Mouse (Mus musculus): ENCODE data around the gene Cytip. TPM values are rescaled to one million over a fixed set of nuclear protein-coding genes. Genes with fewer than 3 reads are reported as not detected.
A peak's percentile ranks its signal among the peaks of the same experiment; 100 is the strongest.

Gene Cytip
- polyA plus RNA-seq, 1 experiment from 2014 or later: 3.2 TPM

GRCm38 (mm10) chr2:58149983-58150405 is 45.3 kb downstream of the Cytip start:
- ATAC-seq (ENCODE audit: low read depth): no peak

GRCm38 (mm10) chr2:58146572-58146971 is 48.8 kb downstream of the Cytip start:
- H3K4me2 ChIP-seq (ENCODE audit: low read depth, low read length): no peak overlapping the region
- no peaks in the 10 kb centered on the region for H3K4me1 ChIP-seq (ENCODE audit: control insufficient read depth, insufficient read depth, low read length)
- DNase-seq (ENCODE audit: low spot score): no peak
- H3K27me3 ChIP-seq (replicated peaks; ENCODE audit: control insufficient read depth, insufficient read depth, low read length): no peaks in the 10 kb centered on the region
- no peaks in the 10 kb centered on the region for H3K9me3 ChIP-seq (ENCODE audit: control insufficient read depth, low read length)
- WGBS: 76% methylated on average over 5 of the region's 5 CpGs
- no peaks in the 10 kb centered on the region for H3K36me3 ChIP-seq (ENCODE audit: control insufficient read depth, insufficient read depth, low read length)
- H3K4me3 ChIP-seq (ENCODE audit: low read depth, low read length): no peak overlapping the region
- ATAC-seq (ENCODE audit: low read depth): no peak
- H3K27ac ChIP-seq (replicated peaks; ENCODE audit: low read depth, low read length): no peak overlapping the region
- H3K9ac ChIP-seq (ENCODE audit: low read depth, low read length): no peak overlapping the region

More at GRCm38 (mm10) chr2:58149983-58150405, 45.3 kb downstream of the Cytip start:
- no peak overlapping the region for H3K4me3 ChIP-seq (ENCODE audit: low read depth, low read length)
- no peaks in the 10 kb centered on the region for H3K36me3 ChIP-seq (ENCODE audit: control insufficient read depth, insufficient read depth, low read length)
- H3K27me3 ChIP-seq (replicated peaks; ENCODE audit: control insufficient read depth, insufficient read depth, low read length): no peaks in the 10 kb centered on the region
- H3K4me2 ChIP-seq (ENCODE audit: low read depth, low read length): no peak overlapping the region
- H3K9ac ChIP-seq (ENCODE audit: low read depth, low read length): no peak overlapping the region
- no peak for DNase-seq (ENCODE audit: low spot score)
- no peaks in the 10 kb centered on the region for H3K4me1 ChIP-seq (ENCODE audit: control insufficient read depth, insufficient read depth, low read length)
- H3K27ac ChIP-seq (replicated peaks; ENCODE audit: low read depth, low read length): no peak overlapping the region
- WGBS: 73% methylated on average over 7 of the region's 7 CpGs
- H3K9me3 ChIP-seq (ENCODE audit: control insufficient read depth, low read length): no peaks in the 10 kb centered on the region

GRCm38 (mm10) chr2:58140531-58140930 is 54.8 kb downstream of the Cytip start:
- DNase-seq (ENCODE audit: low spot score) (no peak), ATAC-seq (ENCODE audit: low read depth) (no peak)
- Histone ChIP-seq H3K4me1 (ENCODE audit: control insufficient read depth, insufficient read depth, low read length) (no peaks in the 10 kb centered on the region), H3K27me3 (replicated peaks; ENCODE audit: control insufficient read depth, insufficient read depth, low read length) (no peaks in the 10 kb centered on the region), H3K4me3 (ENCODE audit: low read depth, low read length) (no peak overlapping the region), H3K27ac (replicated peaks; ENCODE audit: low read depth, low read length) (no peak overlapping the region), H3K4me2 (ENCODE audit: low read depth, low read length) (no peak overlapping the region), H3K9ac (ENCODE audit: low read depth, low read length) (no peak overlapping the region), H3K9me3 (ENCODE audit: control insufficient read depth, low read length) (no peaks in the 10 kb centered on the region), H3K36me3 (ENCODE audit: control insufficient read depth, insufficient read depth, low read length) (no peaks in the 10 kb centered on the region)
- WGBS: 76% methylated on average over 1 of the region's 1 CpGs

- H3K4me1 ChIP-seq (ENCODE audit: control insufficient read depth, insufficient read depth, low read length): no peaks in the 10 kb centered on the region
- no peak overlapping the region for H3K27ac ChIP-seq (replicated peaks; ENCODE audit: low read depth, low read length)
- H3K4me2 ChIP-seq (ENCODE audit: low read depth, low read length): no peak overlapping the region
- no peak overlapping the region for H3K4me3 ChIP-seq (ENCODE audit: low read depth, low read length)
- no peaks in the 10 kb centered on the region for H3K27me3 ChIP-seq (replicated peaks; ENCODE audit: control insufficient read depth, insufficient read depth, low read length)
- H3K9ac ChIP-seq (ENCODE audit: low read depth, low read length): no peak overlapping the region
- no peaks in the 10 kb centered on the region for H3K36me3 ChIP-seq (ENCODE audit: control insufficient read depth, insufficient read depth, low read length)
- ATAC-seq (ENCODE audit: low read depth) (no peak), DNase-seq (ENCODE audit: low spot score) (no peak)
- WGBS: 87% methylated on average over 5 of the region's 5 CpGs
- H3K9me3 ChIP-seq (ENCODE audit: control insufficient read depth, low read length): no peaks in the 10 kb centered on the region
Measured at GRCm38 (mm10) chr2:58138611-58139010, 56.7 kb downstream of the Cytip start.

- no peak overlapping the region for H3K4me2 ChIP-seq (ENCODE audit: low read depth, low read length)
- no peak overlapping the region for H3K4me3 ChIP-seq (ENCODE audit: low read depth, low read length)
- 78% methylated on average over 7 of the region's 7 CpGs for WGBS
Measured at GRCm38 (mm10) chr2:58137676-58138075, 57.7 kb downstream of the Cytip start.

GRCm38 (mm10) chr2:58136526-58136925 is 58.8 kb downstream of the Cytip start:
- Histone ChIP-seq H3K27me3 (replicated peaks; ENCODE audit: control insufficient read depth, insufficient read depth, low read length) (no peaks in the 10 kb centered on the region), H3K9ac (ENCODE audit: low read depth, low read length) (no peak overlapping the region), H3K4me1 (ENCODE audit: control insufficient read depth, insufficient read depth, low read length) (no peaks in the 10 kb centered on the region), H3K4me2 (ENCODE audit: low read depth, low read length) (no peak overlapping the region), H3K4me3 (ENCODE audit: low read depth, low read length) (no peak overlapping the region), H3K9me3 (ENCODE audit: control insufficient read depth, low read length) (no peaks in the 10 kb centered on the region), H3K27ac (replicated peaks; ENCODE audit: low read depth, low read length) (no peak overlapping the region), H3K36me3 (ENCODE audit: control insufficient read depth, insufficient read depth, low read length) (no peaks in the 10 kb centered on the region)
- ATAC-seq (ENCODE audit: low read depth): no peak
- DNase-seq (ENCODE audit: low spot score): no peak
- WGBS: 79% methylated on average over 4 of the region's 4 CpGs

More at GRCm38 (mm10) chr2:58137676-58138075, 57.7 kb downstream of the Cytip start:
- DNase-seq (ENCODE audit: low spot score) (no peak), ATAC-seq (ENCODE audit: low read depth) (no peak)
- no peaks in the 10 kb centered on the region for H3K9me3 ChIP-seq (ENCODE audit: control insufficient read depth, low read length)
- no peaks in the 10 kb centered on the region for H3K27me3 ChIP-seq (replicated peaks; ENCODE audit: control insufficient read depth, insufficient read depth, low read length)
- no peak overlapping the region for H3K9ac ChIP-seq (ENCODE audit: low read depth, low read length)
- no peaks in the 10 kb centered on the region for H3K4me1 ChIP-seq (ENCODE audit: control insufficient read depth, insufficient read depth, low read length)
- no peaks in the 10 kb centered on the region for H3K36me3 ChIP-seq (ENCODE audit: control insufficient read depth, insufficient read depth, low read length)
- no peak overlapping the region for H3K27ac ChIP-seq (replicated peaks; ENCODE audit: low read depth, low read length)

- 42% methylated on average over 2 of the region's 2 CpGs for WGBS
- no peaks in the 10 kb centered on the region for H3K36me3 ChIP-seq (ENCODE audit: control insufficient read depth, insufficient read depth, low read length)
- 0 out of 2 replicates have a peak overlapping the region, but pooled peaks have one; percentile 52 for H3K27ac ChIP-seq (replicated peaks; ENCODE audit: low read depth, low read length)
- no peaks in the 10 kb centered on the region for H3K27me3 ChIP-seq (replicated peaks; ENCODE audit: control insufficient read depth, insufficient read depth, low read length)
- H3K4me1 ChIP-seq (ENCODE audit: control insufficient read depth, insufficient read depth, low read length): no peaks in the 10 kb centered on the region
- H3K4me2 ChIP-seq (ENCODE audit: low read depth, low read length): no peak overlapping the region
- no peaks in the 10 kb centered on the region for H3K9me3 ChIP-seq (ENCODE audit: control insufficient read depth, low read length)
- H3K9ac ChIP-seq (ENCODE audit: low read depth, low read length): no peak overlapping the region
- ATAC-seq (ENCODE audit: low read depth) (peak; percentile 22; the same call in 1 of the 2 replicates), DNase-seq (ENCODE audit: low spot score) (peak; percentile 52)
- H3K4me3 ChIP-seq (ENCODE audit: low read depth, low read length): no peak overlapping the region
Measured at GRCm38 (mm10) chr2:58135061-58135463, 60.3 kb downstream of the Cytip start.

GRCm38 (mm10) chr2:58132597-58132996 is 62.7 kb downstream of the Cytip start:
- DNase-seq (ENCODE audit: low spot score) (no peak), ATAC-seq (ENCODE audit: low read depth) (no peak)
- Histone ChIP-seq H3K9me3 (ENCODE audit: control insufficient read depth, low read length) (no peaks in the 10 kb centered on the region), H3K4me3 (ENCODE audit: low read depth, low read length) (no peak overlapping the region), H3K27ac (replicated peaks; ENCODE audit: low read depth, low read length) (no peak overlapping the region), H3K9ac (ENCODE audit: low read depth, low read length) (no peak overlapping the region), H3K4me2 (ENCODE audit: low read depth, low read length) (no peak overlapping the region), H3K36me3 (ENCODE audit: control insufficient read depth, insufficient read depth, low read length) (no peaks in the 10 kb centered on the region), H3K27me3 (replicated peaks; ENCODE audit: control insufficient read depth, insufficient read depth, low read length) (no peaks in the 10 kb centered on the region), H3K4me1 (ENCODE audit: control insufficient read depth, insufficient read depth, low read length) (no peaks in the 10 kb centered on the region)
- 60% methylated on average over 2 of the region's 2 CpGs for WGBS

GRCm38 (mm10) chr2:58129903-58130302 is 65.4 kb downstream of the Cytip start:
- H3K4me1 ChIP-seq (ENCODE audit: control insufficient read depth, insufficient read depth, low read length): no peaks in the 10 kb centered on the region
- H3K27me3 ChIP-seq (replicated peaks; ENCODE audit: control insufficient read depth, insufficient read depth, low read length): no peaks in the 10 kb centered on the region
- H3K9me3 ChIP-seq (ENCODE audit: control insufficient read depth, low read length): no peaks in the 10 kb centered on the region
- no peak for ATAC-seq (ENCODE audit: low read depth)
- H3K9ac ChIP-seq (ENCODE audit: low read depth, low read length): no peak overlapping the region
- H3K36me3 ChIP-seq (ENCODE audit: control insufficient read depth, insufficient read depth, low read length): no peaks in the 10 kb centered on the region
- H3K4me3 ChIP-seq (ENCODE audit: low read depth, low read length): no peak overlapping the region
- 78% methylated on average over 5 of the region's 5 CpGs for WGBS
- no peak for DNase-seq (ENCODE audit: low spot score)
- no peak overlapping the region for H3K4me2 ChIP-seq (ENCODE audit: low read depth, low read length)
- H3K27ac ChIP-seq (replicated peaks; ENCODE audit: low read depth, low read length): no peak overlapping the region

All from embryonic facial prominence, embryonic 14.5 days (tissue).